Mouse (Mus musculus) CH12.LX (cell line): ENCODE results near the gene Tef.

Experiments used
- CTCF ChIP-seq, 2 experiments: IDR thresholded peaks in 1 of 2; conservative IDR thresholded peaks in 1 of 2; 2 replicates each; pipeline ENCODE4 v1.5.1; 2011 to 2012; ENCODE audit warnings: low read depth in 2 of 2, low read length in 2 of 2, improper control_type of control experiment in 1 of 2, inconsistent platforms in 1 of 2, mild to moderate bottlenecking in 1 of 2, moderate library complexity in 1 of 2
- POLR2A ChIP-seq: IDR thresholded peaks from 2 replicates; pipeline ENCODE4 v1.6.1; 2011; ENCODE audit warnings: low read depth, mild to moderate bottlenecking, improper control_type of control experiment, low read length

- TF ChIP-seq POLR2A (no peak), CTCF (conservative IDR thresholded peaks at IDR 0.05 in 1 of 2, IDR thresholded peaks at IDR 0.05 in 1 of 2; ENCODE audit: low read depth in 2 of 2, low read length in 2 of 2) (no peak)
These were observed 44.5 kb downstream of the Tef start for GRCm38 (mm10) chr15:81846755-81847154.
